Mouse (Mus musculus) liver, adult 2 months (tissue): Measurements from ENCODE around the gene Mtss1l. TPM values are rescaled to one million over a fixed set of nuclear protein-coding genes. Genes with fewer than 3 reads are reported as not detected.

ENCODE experiments used
- DNase-seq: peaks from one replicate; pipeline ENCODE4 v3.0.0-alpha.2; 2011; ENCODE audit warnings: low read depth, low spot score; ENCODE audit errors: extremely low read depth
- H3K27ac ChIP-seq: fragments of 200-500 bp; replicated peaks from 2 replicates; pipeline ENCODE4 v1.5.1; 2012; ENCODE audit warnings: low read depth, mild to moderate bottlenecking, control low read depth, inconsistent platforms, low read length; ENCODE audit not compliant: insufficient read depth
- H3K27me3 ChIP-seq: fragments of 200-500 bp; 2 replicates; pipeline ENCODE4 v1.6.1; 2012; ENCODE audit warnings: mild to moderate bottlenecking, moderate library complexity, low read length, inconsistent platforms; ENCODE audit not compliant: control insufficient read depth, insufficient read depth
- H3K36me3 ChIP-seq: fragments of 200-500 bp; 2 replicates; pipeline ENCODE4 v1.6.1; 2012; ENCODE audit warnings: low read length, inconsistent platforms; ENCODE audit not compliant: control insufficient read depth, insufficient read depth
- H3K4me1 ChIP-seq: fragments of 200-500 bp; 2 replicates; pipeline ENCODE4 v1.6.1; 2011; ENCODE audit warnings: low read length; ENCODE audit not compliant: control insufficient read depth, insufficient read depth
- H3K4me3 ChIP-seq: fragments of 200-500 bp; 2 replicates; pipeline ENCODE4 v1.5.1; 2011; ENCODE audit warnings: low read depth, mild to moderate bottlenecking, control low read depth, low read length, moderate library complexity; ENCODE audit not compliant: insufficient read depth
- H3K79me2 ChIP-seq: fragments of 200-500 bp; 2 replicates; pipeline ENCODE4 v1.6.1; 2012; ENCODE audit warnings: inconsistent platforms, mild to moderate bottlenecking, low read length, moderate library complexity; ENCODE audit not compliant: control insufficient read depth, insufficient read depth
- H3K9ac ChIP-seq: fragments of 200-500 bp; 2 replicates; pipeline ENCODE4 v1.6.1; 2012; ENCODE audit warnings: low read depth, mild to moderate bottlenecking, control low read depth, inconsistent platforms, low read length
- CTCF ChIP-seq: fragments of 200-500 bp; IDR thresholded peaks from 2 replicates; pipeline ENCODE4 v1.5.1; 2011; ENCODE audit warnings: low read depth, low read length, control low read depth
- POLR2A ChIP-seq: fragments of 200-500 bp; IDR thresholded peaks from 2 replicates; pipeline ENCODE4 v1.6.1; 2011; ENCODE audit warnings: low read length, control low read depth; ENCODE audit not compliant: insufficient read depth; ENCODE audit errors: extremely low read depth
- WGBS: fragments of 180-500 bp; shearing (Covaris S2); methylation state at CpG from one replicate; pipeline ENCODE4 v1.1.7; 2018; 5-methylcytosine and 5-hydroxymethylcytosine counted together
- polyA plus RNA-seq: library from polyadenylated mRNA; depleted of rRNA; stranded (reverse); fragments of >200 nt; gene quantifications from 2 replicates; pipeline ENCODE4 v1.2.3, GENCODE M21; 2012
- total RNA-seq: library from RNA; depleted of rRNA; stranded (reverse); fragments of >200 nt; gene quantifications from 2 replicates; pipeline ENCODE4 v1.2.3, GENCODE M21; 2014

Mtss1l gene
- total and polyA plus RNA-seq, 2 experiments: 0.55 to 3.7 TPM

- no peak for DNase-seq
- H3K27me3 ChIP-seq: no peaks in the 10 kb centered on the region
- H3K36me3 ChIP-seq: peaks cover 5% of the 10 kb centered on the region; the same call in 1 of the 2 replicates
- no peak for TF ChIP-seq CTCF
- no peak for TF ChIP-seq POLR2A
- no peaks in the 10 kb centered on the region for H3K4me1 ChIP-seq
- no peak overlapping the region for H3K9ac ChIP-seq
- 95% methylated on average over 11 of the region's 11 CpGs for WGBS
- H3K79me2 ChIP-seq: no peaks in the 10 kb centered on the region
- no peak overlapping the region for H3K4me3 ChIP-seq
- no peak overlapping the region for H3K27ac ChIP-seq
These were observed 12.8 kb upstream of the Mtss1l start for GRCm38 (mm10) chr8:110708429-110708828.

- Histone ChIP-seq H3K79me2 (no peaks in the 10 kb centered on the region), H3K4me1 (no peaks in the 10 kb centered on the region), H3K27ac (no peak overlapping the region), H3K4me3 (no peak overlapping the region), H3K27me3 (no peaks in the 10 kb centered on the region), H3K36me3 (peaks cover 6% of the 10 kb centered on the region; the same call in 1 of the 2 replicates), H3K9ac (no peak overlapping the region)
- TF ChIP-seq CTCF: no peak
- no peak for TF ChIP-seq POLR2A
- DNase-seq: no peak
- WGBS: 86% methylated on average over 3 of the region's 3 CpGs
These were observed 10.7 kb upstream of the Mtss1l start for GRCm38 (mm10) chr8:110710593-110710992.

GRCm38 (mm10) chr8:110711271-110711934, 9.9 kb upstream of the Mtss1l start:
- Histone ChIP-seq H3K27ac (no peak overlapping the region), H3K4me1 (no peaks in the 10 kb centered on the region), H3K4me3 (no peak overlapping the region), H3K79me2 (no peaks in the 10 kb centered on the region), H3K36me3 (peaks cover 6% of the 10 kb centered on the region; the same call in 1 of the 2 replicates), H3K27me3 (no peaks in the 10 kb centered on the region), H3K9ac (no peak overlapping the region)
- 84% methylated on average over 13 of the region's 13 CpGs for whole genome bisulfite sequencing
- DNase-seq: no peak
- TF ChIP-seq CTCF: no peak

- Histone ChIP-seq H3K27ac (no peak overlapping the region), H3K4me3 (no peak overlapping the region), H3K4me1 (no peaks in the 10 kb centered on the region), H3K9ac (no peak overlapping the region), H3K36me3 (peaks cover 6% of the 10 kb centered on the region; the same call in 1 of the 2 replicates), H3K27me3 (no peaks in the 10 kb centered on the region), H3K79me2 (no peaks in the 10 kb centered on the region)
- 56% methylated on average over 7 of the region's 7 CpGs for WGBS
- no peak for TF ChIP-seq CTCF
- no peak for TF ChIP-seq POLR2A
- peak; percentile 10 for DNase-seq
These were observed 8.2 kb upstream of the Mtss1l start for GRCm38 (mm10) chr8:110713073-110713472.

- Histone ChIP-seq H3K9ac (no peak overlapping the region), H3K4me1 (no peaks in the 10 kb centered on the region), H3K27me3 (no peaks in the 10 kb centered on the region), H3K79me2 (no peaks in the 10 kb centered on the region), H3K36me3 (peaks cover 6% of the 10 kb centered on the region; the same call in 1 of the 2 replicates), H3K27ac (no peak overlapping the region), H3K4me3 (no peak overlapping the region)
- 96% methylated on average over 15 of the region's 15 CpGs for WGBS
- no peak for TF ChIP-seq CTCF
- TF ChIP-seq POLR2A: no peak
- DNase-seq: no peak
These were observed 6.3 kb upstream of the Mtss1l start for GRCm38 (mm10) chr8:110714827-110715519.

GRCm38 (mm10) chr8:110716075-110716474, 5.2 kb upstream of the Mtss1l start:
- Histone ChIP-seq H3K4me1 (no peaks in the 10 kb centered on the region), H3K79me2 (no peaks in the 10 kb centered on the region), H3K27me3 (no peaks in the 10 kb centered on the region), H3K9ac (no peak overlapping the region), H3K4me3 (no peak overlapping the region), H3K36me3 (peaks cover 6% of the 10 kb centered on the region; the same call in 1 of the 2 replicates), H3K27ac (no peak overlapping the region)
- WGBS: 85% methylated on average over 4 of the region's 4 CpGs
- peak; percentile 29 for DNase-seq
- TF ChIP-seq CTCF (no peak), POLR2A (no peak)
